Mouse (Mus musculus) kidney, postnatal 10 days (tissue): ENCODE measurements around the gene Elavl2.

Source experiments
- DNase-seq: peaks from one replicate; pipeline ENCODE4 v3.0.0; 2021; ENCODE audit warnings: mixed read lengths

Elavl2 gene

DNA sequence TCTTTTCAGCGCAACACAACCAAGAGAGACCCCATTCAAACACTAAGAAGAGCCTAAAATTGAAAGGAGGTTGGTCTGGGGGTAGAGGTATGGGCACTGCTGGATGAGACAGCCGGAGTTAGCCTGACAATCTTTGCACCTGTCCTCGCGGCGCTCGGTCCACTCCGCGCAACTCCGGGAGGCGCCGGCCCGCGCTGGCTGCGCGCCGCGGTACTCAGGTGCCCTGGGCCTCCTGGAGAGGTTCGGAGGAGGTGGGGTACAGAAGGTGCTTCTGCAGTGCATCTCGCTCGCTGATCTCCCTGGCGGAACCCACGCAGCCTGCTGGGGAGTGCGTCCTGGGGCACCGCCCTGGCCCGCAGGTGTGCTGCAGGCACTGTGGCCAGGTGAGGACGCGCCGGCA lies at the start of gene Elavl2:
TSS of gene Elavl2 (minus strand) at position 363 of the 400 bp plus-strand sequence.
- DNase-seq, result no peak

DNA sequence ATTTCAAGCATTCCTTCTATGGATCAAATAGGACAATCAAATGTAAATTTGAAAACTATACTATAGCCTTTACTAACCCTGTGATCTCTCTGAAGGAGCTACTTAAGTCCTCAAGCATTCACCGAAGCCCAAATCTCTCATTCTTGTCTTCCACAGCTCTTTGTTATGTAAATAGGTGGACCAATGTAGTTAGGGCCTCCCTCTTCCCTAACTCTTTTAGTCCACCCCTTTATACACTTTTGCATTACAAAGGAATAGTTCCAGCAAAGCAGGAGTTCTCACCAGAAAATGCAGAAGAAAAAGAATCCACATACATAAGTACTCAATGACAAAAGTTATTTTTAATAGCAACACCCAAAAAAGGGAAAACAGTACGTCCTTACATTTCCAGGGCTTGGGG lies 47.3 kb upstream of the Elavl2 start:
- DNase-seq, result no peak

DNA sequence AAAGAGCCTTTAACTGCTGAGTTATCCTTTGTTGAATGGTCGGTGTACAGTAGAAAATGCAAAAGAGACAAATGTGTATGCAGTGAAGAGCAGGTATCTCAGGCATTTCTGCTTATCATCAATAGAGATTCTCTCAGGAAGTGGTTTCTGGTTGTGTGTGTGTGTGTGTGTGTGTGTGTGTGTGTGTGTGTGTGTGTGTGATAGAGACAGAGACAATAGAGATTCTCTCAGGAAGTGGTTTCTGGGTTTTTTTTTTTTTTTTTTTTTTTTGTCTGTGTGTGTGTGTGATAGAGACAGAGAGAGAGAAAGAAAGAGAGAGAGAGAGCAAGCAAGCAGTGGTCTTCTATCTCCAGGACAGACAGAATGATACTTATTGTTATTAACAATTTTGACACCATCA lies 15.0 kb upstream of the Elavl2 start:
- no peak for DNase-seq

DNA sequence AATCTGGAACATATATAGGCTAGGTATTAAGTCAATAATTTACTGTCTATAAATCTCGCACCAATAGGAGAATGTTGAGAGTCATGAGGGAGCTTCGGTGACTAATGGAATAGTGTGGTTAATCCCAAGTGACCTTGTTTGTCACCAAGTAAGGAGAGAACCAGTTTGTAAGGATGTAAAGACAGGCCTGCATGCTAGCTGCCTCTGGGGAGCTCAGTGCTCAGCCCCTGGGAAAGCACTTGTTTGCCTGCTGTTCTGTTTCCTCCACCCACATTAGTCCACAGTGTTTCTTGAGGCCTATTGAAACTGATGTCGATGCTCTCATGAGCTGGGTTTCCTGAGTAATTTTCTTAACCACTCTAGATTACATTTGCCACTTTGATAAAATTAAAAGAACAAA lies 4.5 kb upstream of the Elavl2 start:
- no peak for DNase-seq

DNA sequence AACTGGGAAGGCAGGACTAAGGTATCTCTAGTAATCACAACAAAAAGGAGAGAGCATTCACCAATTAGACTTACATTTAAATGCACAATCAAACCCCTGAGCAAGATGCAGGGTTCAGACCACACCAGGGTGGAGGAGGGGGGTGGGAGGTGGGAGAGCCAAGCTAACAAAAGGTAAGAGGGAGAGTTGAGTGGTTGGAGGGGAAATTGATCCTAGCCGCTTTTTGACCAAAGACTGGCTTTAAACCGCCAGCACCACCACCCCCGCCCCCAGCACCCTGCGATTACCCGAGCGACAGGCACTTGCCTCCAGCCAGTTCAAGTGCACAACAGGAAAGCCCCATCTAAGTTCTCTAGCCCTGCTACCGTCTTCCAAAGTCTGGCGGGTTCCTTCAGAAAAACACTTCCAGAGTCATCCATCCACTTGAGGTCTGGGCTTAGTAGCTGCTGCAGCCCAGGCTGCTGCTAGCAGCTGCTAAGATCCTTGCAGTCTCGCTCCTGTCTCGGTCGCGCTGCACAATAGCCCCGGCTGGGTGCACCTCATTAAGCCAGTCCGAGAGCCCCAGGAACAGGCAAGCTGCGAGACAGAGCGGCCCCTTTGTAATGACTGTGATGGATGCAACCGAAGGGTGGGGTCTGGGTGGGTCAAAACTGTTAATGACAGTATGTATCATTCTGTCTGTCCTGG lies 932 bp downstream of the Elavl2 start:
- DNase-seq, result no peak

DNA sequence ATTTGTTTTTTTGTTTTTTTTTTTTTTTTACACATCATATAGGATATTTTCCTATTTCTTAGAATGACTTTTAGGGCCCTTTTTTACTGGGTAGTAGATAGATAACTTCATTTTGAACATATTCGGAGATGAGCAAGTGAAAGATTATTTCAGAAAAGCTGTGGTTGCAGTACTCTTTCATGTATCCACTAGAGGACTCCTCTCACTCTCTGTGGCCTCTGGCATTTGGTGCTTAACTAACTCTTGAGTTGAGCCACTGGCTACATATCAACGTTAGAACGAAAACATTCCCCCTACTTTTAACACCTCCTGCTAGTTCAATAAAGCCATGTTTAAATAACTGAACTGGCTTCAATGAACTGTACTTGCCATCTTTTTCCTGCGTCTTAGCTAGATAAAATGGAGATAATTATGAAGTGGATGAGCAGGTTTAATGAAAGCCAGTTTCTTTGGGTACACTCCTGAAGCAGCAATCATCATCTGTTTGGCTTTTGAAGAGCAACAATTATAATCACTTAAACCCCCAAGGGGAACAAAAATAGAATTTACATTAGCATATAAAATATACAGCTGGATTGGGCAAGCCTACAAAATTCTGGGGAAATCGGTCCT lies 8.5 kb downstream of the Elavl2 start:
- no peak for DNase-seq

DNA sequence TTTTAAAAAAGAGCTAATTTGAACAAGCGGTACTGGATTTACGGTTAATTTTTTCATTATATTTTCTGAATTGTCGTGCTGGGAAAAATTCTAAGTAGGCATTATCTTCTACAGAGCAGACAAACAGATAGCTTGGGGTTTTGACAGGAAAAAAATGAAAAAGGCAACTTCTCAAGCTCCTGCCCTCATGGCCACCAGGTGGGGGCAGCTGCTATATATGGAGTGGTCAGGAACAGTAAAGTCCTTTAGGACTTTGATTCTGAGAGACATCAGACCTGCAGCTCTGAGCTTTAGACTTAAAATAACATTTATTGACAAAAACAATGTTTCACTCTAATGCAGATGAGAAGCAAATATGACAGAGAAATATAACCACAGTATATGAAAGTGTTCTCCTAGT lies 12.9 kb downstream of the Elavl2 start:
- no peak for DNase-seq

DNA sequence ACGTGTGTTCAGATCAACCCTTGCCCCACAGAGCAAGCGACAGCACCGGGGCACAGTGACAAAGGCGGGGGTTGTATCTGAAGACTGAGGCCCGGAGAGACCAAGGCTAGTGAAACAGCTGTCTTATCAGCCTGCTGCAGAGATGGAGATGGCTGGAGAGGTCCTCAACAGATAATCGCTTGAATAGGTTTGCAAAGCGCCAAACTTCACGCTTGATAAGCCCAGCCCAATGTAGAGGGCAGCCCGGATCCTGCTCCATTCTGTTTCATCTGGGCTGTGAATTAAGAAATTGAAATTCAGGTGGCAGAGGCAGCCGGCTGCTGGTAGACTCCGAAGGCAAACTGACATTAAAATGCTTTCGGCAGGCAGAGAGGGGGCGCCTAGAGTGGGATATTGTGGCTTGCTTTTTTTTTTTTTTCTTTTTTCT lies 19.4 kb downstream of the Elavl2 start:
- DNase-seq, result no peak

DNA sequence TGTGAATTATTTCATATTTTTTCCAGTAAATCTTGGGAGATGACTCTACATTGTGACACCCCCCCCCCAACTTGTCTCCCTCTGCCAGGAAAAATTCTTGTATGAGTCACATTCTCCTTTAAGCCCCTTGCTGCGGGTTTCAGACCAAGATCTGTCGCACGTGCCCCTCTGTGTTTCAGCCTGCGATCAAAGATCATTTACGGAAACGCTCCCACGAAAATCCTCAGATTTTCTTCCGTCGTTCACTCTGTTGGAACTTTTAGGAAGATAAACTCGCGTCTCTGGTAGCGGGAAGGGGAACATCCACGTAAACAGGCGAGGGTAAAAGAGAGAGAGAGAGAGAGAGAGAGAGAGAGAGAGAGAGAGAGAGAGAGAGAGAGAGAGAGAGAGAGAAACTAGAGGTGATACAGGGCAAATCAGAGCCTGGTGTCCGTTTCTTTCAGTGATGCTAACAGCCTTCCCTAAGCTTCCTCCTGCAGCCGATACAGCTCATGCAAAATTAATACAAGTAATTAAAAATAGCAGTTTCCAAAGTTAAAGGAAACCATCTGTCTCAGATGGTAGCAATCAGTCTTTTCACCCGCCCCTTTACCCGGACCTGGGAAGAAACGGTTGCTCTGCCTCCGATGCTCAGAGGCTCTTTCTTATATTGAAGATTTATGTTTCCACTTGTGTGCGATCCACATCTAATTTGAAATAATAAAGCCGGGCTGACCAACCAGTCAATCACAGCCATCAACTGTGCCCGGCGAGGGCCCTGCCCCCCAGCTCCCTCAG lies 20.1 kb downstream of the Elavl2 start:
- no peak for DNase-seq

DNA sequence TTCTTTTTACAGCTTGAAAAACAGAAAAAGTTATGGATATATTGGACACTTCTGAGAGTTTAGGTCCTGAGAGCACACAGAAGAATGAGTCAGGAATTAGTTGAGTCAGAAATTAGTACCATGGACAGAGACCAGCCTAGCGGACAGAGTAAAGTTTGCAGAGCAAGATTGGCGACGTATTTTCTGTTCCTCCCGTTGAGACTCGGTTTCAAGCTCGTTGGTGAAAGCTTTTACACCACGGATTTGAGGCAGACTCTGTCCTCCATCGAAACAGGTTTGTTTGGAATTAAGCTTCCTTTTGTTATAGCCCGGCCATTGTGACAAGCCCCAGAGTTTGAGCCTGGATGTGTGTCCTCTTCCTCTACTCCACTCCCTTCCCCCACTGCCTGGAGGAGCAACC lies 21.0 kb downstream of the Elavl2 start:
- peak; percentile 27 for DNase-seq

DNA sequence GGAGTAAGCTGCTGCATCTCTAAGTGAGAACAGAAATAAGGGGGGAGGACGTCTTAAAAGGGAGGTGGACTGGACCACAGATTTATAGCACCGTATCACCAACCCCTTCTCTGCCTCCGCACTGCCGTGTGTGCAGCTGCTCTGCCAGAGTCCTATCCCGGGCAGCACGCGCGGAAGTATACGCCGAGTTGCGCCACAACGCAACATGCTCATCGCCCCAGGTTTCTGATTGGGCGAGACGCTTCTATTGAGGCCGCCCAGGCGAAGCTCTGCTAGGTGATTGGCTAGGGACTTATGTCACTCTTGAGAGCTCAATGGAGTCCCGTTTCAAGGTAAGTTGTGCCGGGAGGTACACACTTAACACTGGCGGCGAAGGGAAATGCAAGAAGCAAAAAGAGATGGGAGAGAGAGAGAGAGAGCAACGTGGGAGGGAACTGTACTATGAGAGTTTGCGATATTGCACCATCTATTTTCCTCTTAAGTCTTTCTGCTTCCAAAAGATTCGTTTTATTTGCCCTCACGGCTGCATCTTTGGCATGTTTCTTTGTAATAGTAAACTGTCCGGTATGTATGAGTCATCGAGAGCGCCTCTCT lies 24.2 kb downstream of the Elavl2 start:
- peak; percentile 89 for DNase-seq

DNA sequence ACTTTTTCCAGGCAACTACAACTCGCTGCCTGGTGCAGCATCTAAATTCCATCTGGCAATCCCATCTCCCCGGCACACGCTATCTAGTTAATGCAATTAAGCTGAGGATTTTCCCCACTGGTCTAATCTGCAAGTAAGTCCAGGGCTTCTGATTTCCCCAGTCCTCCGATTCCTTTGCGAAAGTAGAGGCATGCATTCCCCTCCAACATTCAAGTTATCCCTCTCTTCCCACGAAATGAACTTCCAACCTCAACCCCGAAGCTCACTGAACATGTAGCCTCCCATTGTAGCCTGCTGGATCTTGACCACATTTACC lies 25.3 kb downstream of the Elavl2 start:
- no peak for DNase-seq

DNA sequence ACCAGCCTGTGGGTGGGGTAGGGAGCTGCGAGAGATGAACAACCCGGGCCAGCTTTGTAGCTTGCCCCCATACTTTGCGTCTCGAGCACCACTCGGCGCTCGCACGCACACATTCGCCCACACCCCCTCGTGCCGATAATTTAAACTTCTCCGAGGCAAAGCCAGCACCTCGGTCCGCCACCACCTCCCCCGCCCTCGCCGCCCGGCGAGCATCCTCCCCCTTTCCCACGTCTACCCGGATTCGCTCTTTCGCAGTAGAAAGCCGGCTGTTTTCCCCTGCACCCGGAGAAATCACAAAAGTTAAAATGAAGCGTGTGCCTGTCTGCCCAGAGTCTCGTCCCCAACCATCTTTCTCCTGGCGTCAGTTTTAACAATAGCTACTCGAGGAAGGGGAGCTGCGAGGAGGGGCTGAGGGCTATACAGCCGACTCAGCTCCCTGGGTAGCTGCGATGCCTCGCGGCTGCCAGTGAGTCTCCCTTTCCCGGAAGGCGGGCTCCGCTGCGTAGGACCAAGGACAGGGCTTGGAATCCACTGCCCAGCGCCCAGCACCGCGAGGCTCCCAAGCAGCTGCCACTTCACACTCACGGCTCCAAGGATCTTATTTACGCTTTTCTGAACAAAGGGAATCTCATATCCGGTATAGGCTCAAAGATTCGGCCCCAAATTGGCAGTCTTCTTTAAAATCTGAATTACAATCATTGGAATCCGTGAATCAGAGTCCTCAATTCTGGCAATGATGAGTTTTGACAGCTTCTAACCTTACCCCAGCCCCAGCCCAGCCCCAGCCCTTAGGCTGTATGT lies 25.8 kb downstream of the Elavl2 start:
- peak; percentile 56 for DNase-seq

DNA sequence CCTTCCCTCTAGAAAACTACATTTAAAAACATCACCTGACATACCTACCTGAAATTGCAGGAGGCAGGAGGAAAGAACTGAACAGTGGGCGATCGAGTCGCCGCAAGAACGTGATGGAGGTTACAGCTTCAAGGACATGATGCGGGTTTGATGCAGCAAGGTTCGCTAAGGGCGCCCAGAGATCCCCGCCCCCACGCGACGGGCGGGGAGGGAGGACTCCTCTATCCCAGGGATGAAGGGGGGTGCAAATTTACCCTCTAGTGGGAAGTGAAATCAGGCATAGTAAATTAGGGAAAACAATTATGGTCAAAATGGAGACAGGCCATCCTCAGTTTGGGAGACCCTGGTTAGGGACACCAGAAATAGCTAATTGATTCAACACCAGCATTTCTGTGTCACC lies 27.7 kb downstream of the Elavl2 start:
- DNase-seq, result no peak

DNA sequence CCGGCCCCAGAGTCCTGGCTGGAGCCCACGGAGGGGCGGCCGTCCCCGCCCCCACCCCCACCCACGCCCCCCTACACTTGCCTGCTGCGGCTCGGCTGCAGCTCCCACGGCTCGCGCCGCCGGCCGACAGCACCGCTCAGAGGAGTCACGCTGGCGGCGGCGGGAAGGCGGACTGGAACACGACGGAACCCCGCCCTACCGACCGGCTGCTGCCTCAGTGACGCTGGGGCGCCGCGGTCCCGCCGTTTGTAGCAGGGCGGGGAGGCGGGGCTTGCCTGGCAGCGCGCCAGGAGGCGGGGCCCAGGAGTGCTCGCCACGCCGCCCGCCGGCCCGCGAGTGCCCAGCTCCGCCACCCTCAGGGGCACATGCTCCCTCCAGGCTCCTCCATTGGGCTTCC lies 28.8 kb downstream of the Elavl2 start:
- peak; percentile 59 for DNase-seq

DNA sequence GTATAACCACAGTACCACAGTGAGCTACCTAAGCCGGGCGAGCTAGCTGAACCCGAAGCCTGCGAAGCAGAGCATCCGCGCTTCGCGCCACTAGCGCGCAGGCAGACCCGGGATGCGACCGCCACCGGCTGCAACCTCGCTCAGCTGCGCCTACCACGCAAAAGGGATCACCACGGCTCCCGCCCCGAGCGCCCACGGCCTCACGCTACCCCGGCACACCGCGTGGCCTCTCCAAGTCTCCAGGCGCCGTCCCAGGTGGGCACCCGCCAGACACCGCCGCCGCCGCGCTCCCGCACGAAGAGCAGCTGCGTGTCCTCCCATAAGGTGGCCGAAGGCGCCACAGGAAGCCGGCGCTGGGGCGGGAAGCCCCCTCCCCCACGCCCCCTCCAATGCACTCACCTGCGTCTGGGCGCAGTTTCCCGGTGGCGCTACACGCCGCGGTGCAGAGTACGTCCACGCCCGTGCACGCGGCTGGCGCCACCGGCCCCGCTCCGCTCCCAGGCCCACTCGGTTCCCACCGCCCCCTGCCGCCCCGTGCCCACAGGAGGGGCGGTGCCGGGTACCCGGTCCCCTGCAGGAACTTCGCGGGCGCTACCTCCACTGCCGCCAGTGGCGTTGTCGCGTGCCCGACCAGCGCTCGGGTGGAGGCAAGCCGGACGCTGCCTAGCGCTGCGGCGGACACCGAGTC lies 29.3 kb downstream of the Elavl2 start:
- DNase-seq, result peak; percentile 10

DNA sequence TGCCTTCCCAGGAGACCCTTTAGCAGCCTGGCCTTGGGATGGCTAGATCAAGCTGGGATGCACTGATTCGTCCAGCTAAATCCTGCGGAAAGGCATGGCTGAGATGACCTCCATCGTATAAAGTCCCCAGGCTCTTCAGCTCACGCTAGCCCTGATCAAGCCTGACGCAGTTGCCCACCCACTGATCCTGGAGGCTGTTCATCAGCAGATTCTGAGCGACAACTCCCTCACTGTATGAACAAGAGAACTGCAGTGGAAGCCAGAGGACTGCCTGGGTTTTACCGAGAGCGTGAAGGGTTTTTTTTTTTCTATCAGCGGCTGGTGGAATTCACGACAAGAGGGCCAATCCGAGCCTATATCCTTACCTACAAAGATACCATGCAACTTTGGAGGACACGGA lies 35.3 kb downstream of the Elavl2 start:
- no peak for DNase-seq

DNA sequence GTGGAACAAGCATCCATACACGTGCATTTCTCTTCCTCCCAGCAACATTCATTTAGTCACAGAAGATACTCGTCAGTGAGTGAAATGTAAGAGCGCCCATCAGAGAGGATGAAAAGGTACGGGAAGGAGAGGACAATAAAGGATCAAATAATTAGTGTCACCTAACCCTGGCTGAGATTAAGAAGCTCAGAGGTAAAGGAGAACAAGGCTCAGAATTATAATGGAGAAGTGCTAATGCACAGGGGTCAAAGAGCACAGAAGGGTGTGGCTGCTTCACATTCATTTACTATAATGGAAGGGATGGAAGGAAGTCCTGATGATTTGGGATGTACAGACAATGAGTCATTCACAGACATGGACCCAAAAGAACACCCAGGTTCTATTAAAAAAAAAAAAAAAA lies 36.6 kb downstream of the Elavl2 start:
- DNase-seq, result no peak

DNA sequence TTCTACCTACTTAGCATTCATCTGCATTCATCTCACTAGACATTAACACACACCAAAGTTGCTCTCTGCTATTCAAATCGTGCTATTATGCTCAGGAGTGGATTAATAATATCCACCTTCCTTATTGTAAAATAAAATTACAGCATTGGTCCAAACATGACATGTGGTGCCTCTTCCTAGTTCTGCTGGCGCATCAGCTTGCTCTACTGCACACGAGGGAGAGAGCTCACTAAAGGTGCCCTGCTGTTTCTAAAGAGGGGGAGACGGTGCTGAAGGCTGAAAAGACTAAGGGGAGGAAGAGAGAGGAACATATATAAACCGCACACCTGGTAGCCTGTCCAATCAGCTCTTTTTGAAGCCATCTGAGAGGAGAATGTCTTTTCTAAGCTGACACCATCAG lies 38.1 kb downstream of the Elavl2 start:
- no peak for DNase-seq

DNA sequence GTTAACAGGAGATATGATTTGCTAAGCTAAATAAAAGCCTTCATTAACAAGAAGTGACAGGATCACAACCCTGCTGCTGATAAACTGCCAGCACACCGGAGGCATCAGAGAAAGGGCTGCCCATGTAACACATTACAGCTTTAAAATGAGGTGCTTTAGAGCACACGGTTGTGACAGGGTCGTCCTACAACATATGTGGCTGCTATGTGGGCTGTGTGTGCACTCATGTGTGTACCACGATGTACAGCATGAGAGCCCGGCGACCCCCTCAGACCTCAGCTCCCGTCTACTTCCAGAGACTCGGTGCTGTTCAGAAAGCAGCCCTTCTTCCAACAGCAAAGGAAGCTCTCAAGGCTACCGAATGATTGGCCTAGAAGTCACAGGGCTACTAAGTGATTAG lies 47.4 kb downstream of the Elavl2 start:
- no peak for DNase-seq

DNA sequence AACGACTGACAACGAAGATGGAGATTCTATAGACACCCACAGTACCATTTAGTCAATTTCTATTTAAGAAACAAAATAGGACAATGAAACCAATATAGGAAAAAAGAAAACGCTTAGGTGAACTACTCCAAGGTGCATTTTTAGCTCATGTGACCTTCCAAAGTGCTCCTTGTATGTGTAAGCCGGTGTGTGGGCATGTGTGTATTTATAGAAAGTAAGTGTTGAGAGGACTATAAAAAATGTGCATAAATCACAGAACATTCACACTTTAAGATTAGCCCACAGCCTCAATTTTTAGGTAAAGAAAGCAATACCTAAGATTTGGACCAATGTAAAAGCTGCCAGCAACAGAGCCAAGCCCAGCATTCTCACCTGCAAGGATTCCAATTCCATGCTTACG lies 51.0 kb downstream of the Elavl2 start:
- no peak for DNase-seq

DNA sequence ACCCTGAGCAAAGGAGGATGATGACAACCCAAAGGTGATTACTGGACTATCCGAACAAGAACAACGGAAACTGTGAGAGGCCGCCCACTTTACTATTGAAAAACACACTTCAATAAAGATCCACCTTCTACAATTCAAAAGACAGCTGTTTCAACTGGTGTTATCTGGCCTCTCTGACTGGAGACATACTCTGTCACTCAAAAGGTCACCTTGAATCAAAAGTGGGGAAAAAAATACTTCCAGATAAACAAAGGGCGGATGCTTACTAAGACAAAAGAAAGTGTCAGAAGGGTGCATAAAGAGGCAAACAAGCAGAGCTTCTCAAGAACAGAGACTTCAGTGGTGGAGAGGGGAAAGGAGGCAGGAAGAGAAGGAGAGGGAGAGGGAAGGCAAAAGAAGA lies 66.4 kb downstream of the Elavl2 start:
- DNase-seq, result no peak

DNA sequence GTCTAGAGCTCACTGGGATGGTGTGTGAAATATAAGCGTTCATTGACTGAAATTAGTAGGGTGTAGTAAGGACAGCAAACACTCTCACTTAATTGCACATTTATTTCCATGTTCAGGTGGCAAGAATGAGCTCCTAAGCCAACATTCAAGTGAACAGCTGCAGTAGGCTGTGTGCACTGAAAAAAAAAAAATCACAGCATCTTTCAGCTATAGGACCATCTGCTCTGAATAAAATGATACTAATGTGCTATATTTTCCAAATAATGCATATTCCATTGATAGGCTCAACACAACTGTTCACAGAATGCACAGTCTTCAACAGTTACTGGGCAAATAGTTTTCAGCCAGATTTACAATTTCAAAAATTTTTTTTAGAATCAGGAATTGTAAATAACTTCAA lies 89.8 kb downstream of the Elavl2 start:
- no peak for DNase-seq
